Mouse (Mus musculus) olfactory bulb, adult 2 months (tissue): ENCODE measurements around the gene Fbxl2.

ENCODE experiments used
- CTCF ChIP-seq: fragments of 200-500 bp; IDR thresholded peaks from 2 replicates; pipeline ENCODE4 v1.5.1; 2012; ENCODE audit warnings: low read depth, mild to moderate bottlenecking, low read length, moderate library complexity; ENCODE audit not compliant: insufficient read depth
- POLR2A ChIP-seq: fragments of 200-500 bp; IDR thresholded peaks from 2 replicates; pipeline ENCODE4 v1.6.1; 2012; ENCODE audit warnings: mild to moderate bottlenecking, low read depth, low read length, moderate library complexity; ENCODE audit not compliant: insufficient read depth

- TF ChIP-seq CTCF: no peak
- TF ChIP-seq POLR2A: no peak
Observed at GRCm38 (mm10) chr9:113970041-113970440, 76.0 kb downstream of the Fbxl2 start.
